Mouse (Mus musculus) layer of hippocampus, postnatal 10 days (tissue): Measurements from ENCODE around the gene Fam69b. TPM values are rescaled to one million over a fixed set of nuclear protein-coding genes. Genes with fewer than 3 reads are reported as not detected.

Source experiments
- DNase-seq, 2 experiments: peaks; one replicate each; pipeline ENCODE4 v3.0.0; 2021; ENCODE audit warnings: low spot score in 2 of 2
- microRNA-seq, 2 experiments: library from miRNA; unstranded; fragments of <30 nt; microRNA quantifications; one replicate each; pipeline ENCODE4 v1.2.0; 2021
- total RNA-seq, 2 experiments: library from RNA; stranded (reverse); gene quantifications; 2 replicates each; pipeline ENCODE4 v1.2.3; 2021

The Fam69b gene
- total RNA-seq, 2 experiments from 2014 or later, result 75.0 to 82.7 TPM

DNA sequence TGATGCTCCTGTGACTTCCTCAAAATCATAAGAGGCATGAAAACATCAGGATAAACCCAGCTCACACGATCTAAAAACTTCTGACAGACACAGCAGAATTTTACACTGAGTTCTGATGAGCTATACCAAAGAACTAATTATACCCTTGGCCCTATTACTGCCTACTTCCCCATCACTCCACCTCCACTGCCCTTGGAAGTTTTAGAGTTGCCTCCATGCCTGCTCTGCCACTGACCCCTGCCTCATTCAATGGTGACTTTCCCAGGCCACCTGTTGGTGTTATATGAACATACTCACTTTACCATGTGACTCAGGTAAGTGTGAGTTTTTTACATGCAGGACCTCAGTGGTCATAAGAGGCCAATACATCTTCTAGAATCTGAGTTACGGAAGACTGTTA lies 29.2 kb downstream of the Fam69b start:
- DNase-seq, result no peak

DNA sequence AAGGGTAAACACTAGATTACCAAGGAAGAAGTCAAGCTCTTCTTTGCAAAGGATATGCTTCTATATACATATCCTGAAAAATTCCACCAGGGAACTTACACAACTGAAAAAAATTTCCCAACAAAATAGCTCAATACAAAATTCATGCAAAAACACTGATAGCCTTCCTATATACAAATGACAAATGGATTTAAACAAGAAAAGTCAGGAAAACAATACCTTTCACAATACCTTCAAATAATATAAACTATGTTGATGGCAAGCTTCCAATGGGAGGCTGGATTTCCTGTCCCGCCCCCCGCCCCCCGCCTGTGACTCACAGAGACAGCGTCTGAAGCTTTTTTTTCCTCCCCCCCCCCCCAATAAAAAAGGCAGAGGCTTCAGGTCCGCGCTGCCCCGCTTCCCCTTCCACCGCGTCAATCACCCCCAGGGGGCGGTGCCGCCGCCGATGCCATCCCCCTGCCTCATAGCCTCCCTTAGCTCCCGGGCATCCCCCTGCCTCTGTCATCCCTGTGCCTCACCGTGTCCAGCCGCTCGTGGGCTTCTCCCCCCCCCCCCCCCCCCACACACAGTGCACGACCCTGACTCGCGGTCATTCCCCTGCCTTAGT lies 33.0 kb downstream of the Fam69b start:
- no peak for DNase-seq

DNA sequence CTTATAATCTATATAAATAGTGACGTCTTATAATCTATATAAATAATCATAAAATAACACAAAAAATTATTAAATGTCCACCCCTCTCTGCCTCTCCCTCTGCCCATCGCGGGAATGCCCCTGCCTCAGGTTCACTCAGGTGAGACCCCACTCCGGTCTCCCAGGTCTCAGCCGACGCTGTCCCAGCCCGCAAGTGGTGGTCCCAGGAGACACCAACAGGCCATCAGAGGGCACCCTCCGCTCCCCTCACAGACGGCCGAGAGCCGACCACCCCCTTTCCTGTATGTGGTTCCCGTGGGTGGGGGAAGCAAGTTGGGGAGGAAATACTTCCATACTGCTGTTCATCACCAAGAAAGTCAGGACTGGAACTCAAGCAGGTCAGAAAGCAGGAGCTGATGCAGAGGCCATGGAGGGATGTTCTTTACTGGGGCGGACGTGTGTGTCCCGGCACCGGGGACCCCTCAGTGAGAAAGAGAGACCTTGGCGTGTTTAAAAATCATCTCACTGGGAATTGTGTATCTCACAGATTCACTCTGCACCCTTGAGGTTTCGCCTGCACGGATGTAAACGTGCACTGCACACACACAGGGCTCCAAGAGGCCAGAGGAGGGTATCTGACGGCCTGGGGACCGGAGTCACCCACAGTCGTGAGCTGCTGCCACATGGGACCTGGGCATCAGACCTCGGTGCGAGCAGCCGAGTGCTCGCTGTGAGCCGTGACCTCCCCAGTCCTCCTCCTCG lies 33.7 kb downstream of the Fam69b start:
- DNase-seq, result no peak

DNA sequence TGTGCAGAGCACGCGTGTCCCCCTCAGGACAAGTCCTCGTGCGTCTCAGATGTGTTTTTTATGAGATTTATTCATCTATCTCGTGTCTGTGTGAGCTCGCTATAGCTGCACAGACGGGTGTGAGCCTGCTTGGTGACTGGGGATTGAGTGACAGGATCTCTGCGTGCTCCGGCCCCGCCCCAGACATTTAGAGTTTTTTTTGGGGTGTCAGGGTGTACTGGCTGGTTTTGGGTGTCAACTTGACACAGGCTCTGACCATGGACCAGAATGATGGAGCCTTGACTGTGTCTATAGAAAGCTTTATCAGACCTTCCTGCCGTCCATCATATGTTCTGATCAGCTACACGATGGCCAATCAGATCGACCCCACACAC lies 34.2 kb downstream of the Fam69b start:
- no peak for DNase-seq

DNA sequence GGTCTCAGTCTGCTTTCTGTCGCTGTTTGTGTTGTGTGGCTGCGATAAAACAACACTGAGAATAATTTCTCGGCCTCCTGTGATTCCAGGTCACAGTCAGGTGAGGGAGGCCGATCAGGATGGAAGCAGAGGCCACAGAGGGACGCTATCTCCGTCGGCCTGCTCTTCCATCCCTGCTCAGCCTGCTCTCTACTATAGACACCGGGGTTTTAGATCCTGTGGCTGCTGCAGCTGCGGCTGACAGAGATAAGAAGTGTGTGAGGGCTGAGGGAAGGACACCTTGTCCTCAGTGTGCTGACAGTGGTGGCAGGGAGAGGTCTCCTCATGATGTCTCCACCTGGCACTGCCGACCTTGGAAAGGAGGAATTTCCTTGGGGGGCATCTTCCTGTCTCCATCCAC lies 34.9 kb downstream of the Fam69b start:
- no peak for DNase-seq

DNA sequence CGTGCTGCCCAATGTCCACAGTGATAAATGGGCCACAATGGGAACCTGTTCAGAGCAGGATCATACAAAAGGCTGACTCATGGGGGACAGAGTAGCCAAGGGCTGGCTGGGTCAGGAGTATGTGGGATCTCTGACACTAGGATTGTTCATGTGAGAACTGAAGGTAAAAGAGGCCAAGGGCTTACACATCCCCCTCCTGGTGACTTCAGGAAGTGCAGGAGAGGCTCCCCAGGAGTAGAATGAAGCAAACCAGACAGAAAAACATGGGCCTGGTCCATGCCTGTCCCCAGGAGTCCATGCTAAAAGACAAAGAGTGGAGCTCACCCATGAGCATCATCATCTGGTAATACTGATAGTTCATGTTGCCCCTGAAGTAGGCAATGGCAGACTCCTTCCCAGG lies 35.3 kb downstream of the Fam69b start:
- DNase-seq, result peak; percentile 41 to 43

DNA sequence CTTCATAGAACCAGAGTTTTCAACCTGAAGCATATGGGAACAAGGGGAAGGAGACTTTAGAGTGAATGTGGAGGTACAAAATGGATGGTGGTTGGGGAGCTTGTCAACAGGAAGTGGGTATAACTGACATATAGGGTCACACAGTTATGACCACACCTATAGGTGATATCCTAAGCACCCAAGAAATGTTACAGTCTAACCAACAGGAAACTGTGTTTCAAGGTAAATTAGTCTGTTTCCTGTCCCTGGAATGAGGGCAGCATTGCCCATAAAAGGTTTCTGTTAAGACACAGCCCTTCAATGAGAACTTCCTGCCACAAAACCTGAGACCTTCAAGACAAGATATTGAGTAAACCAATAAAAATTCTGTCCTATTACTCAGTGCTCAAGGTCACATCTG lies 40.5 kb downstream of the Fam69b start:
- no peak for DNase-seq

DNA sequence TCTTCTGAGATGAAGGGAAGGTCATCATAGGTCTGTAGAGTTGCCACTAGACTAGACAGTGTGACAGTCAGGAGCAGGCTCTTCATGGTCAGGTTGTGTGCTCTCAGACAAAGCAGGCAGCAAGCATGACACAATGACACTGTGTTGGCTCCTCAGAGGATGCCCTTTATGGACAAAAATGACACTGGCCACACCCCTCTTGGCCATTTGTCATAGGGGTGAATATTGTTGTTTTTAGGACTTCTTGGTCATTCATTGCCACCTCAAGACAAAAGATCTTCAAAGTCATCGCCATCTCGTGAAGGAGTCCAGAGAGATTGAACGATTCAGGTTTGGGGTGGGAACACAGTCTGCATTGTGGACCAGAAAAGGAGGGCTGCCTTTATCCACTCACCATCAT lies 42.9 kb downstream of the Fam69b start, which contains the start of gene Lcn4:
Gene Lcn4 (minus strand): TSS at position 101 of the 400 bp plus-strand sequence.
- DNase-seq, result no peak

Small RNA genes lying within 50 kb of the gene (microRNA-seq; reads per million reads assigned to microRNA genes)
- gene Mir126a (2.0 reads per million in 2 experiments), gene Mir126b (0 reads per million in 2 experiments)

Other genes starting within 250 kb of the Fam69b start
- gene Snapc4, start 247.8 kb upstream of the Fam69b start, total RNA-seq, result 10 to 100 TPM; 80.5 to 89.7 TPM
- 100 to 1,000 TPM; 176 TPM for gene Entr1, start 239.1 kb upstream of the Fam69b start, total RNA-seq
- 100 to 1,000 TPM; 111 to 112 TPM for gene Pmpca, start 239.1 kb upstream of the Fam69b start, total RNA-seq
- gene Inpp5e, start 219.3 kb upstream of the Fam69b start, total RNA-seq, result 10 to 100 TPM; 17.2 to 21.0 TPM
- gene Sec16a, start 183.2 kb upstream of the Fam69b start, total RNA-seq, result 10 to 100 TPM; 43.9 to 46.1 TPM
- 10 to 100 TPM; 43.9 to 46.7 TPM for gene Notch1, start 111.8 kb upstream of the Fam69b start, total RNA-seq
- 100 to 1,000 TPM in 1 of 2 experiments, 10 to 100 TPM in 1; 82.2 to 102 TPM for gene Egfl7, start 48.4 kb upstream of the Fam69b start, total RNA-seq
- gene Gm20532, start 41.8 kb upstream of the Fam69b start, total RNA-seq, result not detected
- 1 to 10 TPM; 2.1 to 2.5 TPM for gene Agpat2, start 24.0 kb upstream of the Fam69b start, total RNA-seq
- gene Lcn4, start 42.8 kb downstream of the Fam69b start, total RNA-seq, result not detected
- not detected for gene Abo, start 236.5 kb downstream of the Fam69b start, total RNA-seq